Mouse (Mus musculus) stomach, embryonic 16.5 days (tissue): ENCODE measurements around the gene Rapgef4. TPM values are rescaled to one million over a fixed set of nuclear protein-coding genes. Genes with fewer than 3 reads are reported as not detected.

Experiments used
- ATAC-seq: fragments of 200-750 bp; cut with Nextera tagmentation; 2 replicates; pipeline ENCODE4 v1.8.0; 2017; ENCODE audit warnings: moderate number of reproducible peaks, moderate TSS enrichment; ENCODE audit not compliant: insufficient read depth, low FRiP score
- H3K27ac ChIP-seq: fragments of 300-500 bp; sonication (generic); 2 replicates; pipeline ENCODE4 v1.5.1; 2014; ENCODE audit warnings: low read length
- H3K27me3 ChIP-seq: fragments of 300-500 bp; sonication (generic); 2 replicates; pipeline ENCODE4 v1.6.1; 2014; ENCODE audit warnings: low read length, control low read depth, mixed read lengths; ENCODE audit not compliant: control insufficient read depth, insufficient read depth
- H3K36me3 ChIP-seq: fragments of 300-500 bp; sonication (generic); 2 replicates; pipeline ENCODE4 v1.6.1; 2014; ENCODE audit warnings: low read length; ENCODE audit not compliant: control insufficient read depth, insufficient read depth
- H3K4me1 ChIP-seq: fragments of 300-500 bp; sonication (generic); 2 replicates; pipeline ENCODE4 v1.6.1; 2014; ENCODE audit warnings: low read length, control low read depth, mixed read lengths; ENCODE audit not compliant: control insufficient read depth, insufficient read depth
- H3K4me2 ChIP-seq: fragments of 300-500 bp; sonication (generic); 2 replicates; pipeline ENCODE4 v1.6.1; 2014; ENCODE audit warnings: low read depth, low read length, mixed read lengths
- H3K4me3 ChIP-seq: fragments of 300-500 bp; sonication (generic); replicated peaks from 2 replicates; pipeline ENCODE4 v1.5.1; 2014; ENCODE audit warnings: mild to moderate bottlenecking, low read length
- H3K9ac ChIP-seq: fragments of 300-500 bp; sonication (generic); 2 replicates; pipeline ENCODE4 v1.6.1; 2014; ENCODE audit warnings: low read length
- H3K9me3 ChIP-seq: fragments of 300-500 bp; sonication (generic); replicated peaks from 2 replicates; pipeline ENCODE4 v1.6.1; 2016; ENCODE audit warnings: low read length, control low read depth; ENCODE audit not compliant: control insufficient read depth
- WGBS: fragments of 180-500 bp; shearing (Covaris S2); extraction: QIAGEN DNeasy Blood & Tissue Kit; methylation state at CpG from one replicate; pipeline ENCODE4 v1.1.7; 2014; 5-methylcytosine and 5-hydroxymethylcytosine counted together
- polyA plus RNA-seq: library from polyadenylated mRNA; unstranded; fragments of >200 nt; fragmentation: Nextera tagmentation; extraction: Ambion mirVana; gene quantifications from 2 replicates; pipeline ENCODE4 v1.2.1, GENCODE M21; 2015

The Rapgef4 gene
- 3.6 and 5.6 TPM in 2 replicates for polyA plus RNA-seq

DNA sequence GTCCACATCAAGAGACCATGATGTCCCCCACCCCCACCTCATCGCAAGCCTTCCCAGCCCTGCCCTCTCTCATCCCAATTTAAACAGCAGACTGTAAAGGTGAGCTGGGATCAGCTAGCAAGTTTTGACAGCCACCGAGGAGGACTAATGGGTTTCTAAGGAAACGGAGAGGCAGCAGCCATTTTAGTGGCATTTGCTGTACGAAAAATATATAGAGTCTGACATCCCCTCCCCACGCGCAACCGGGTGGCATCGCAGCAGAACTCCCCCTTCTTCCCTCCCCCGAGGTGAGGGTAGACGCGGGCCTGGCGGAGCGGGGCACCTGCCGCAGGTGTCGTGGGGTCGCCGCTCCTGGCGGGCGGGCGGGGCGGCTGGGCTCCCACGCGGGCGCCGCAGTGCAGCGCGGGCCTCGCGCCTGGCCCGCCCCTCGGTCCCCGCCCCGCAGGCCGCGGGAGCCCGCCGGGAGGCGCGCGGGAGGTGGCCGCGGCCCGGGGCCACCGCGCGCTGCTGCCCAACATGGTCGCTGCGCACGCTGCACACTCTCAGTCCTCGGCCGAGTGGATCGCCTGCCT lies at the start of gene Rapgef4:
Rapgef4 (plus strand) TSS at position 470 of the 572 bp plus-strand sequence.
- Histone ChIP-seq H3K4me3 (peak within 1 kb of the TSS; percentile 62), H3K9me3 (no peaks in the 10 kb centered on the region), H3K27me3 (no peaks in the 10 kb centered on the region; the same call in 1 of the 2 replicates), H3K4me1 (peaks cover 6% of the 10 kb centered on the region; the same call in 1 of the 2 replicates), H3K27ac (no peak within 1 kb of the TSS), H3K36me3 (no peaks in the 10 kb centered on the region), H3K9ac (peak within 1 kb of the TSS; percentile 77), H3K4me2 (peak within 1 kb of the TSS; percentile 97)
- ATAC-seq = no peak
- under 1% methylated on average over 50 of the region's 52 CpGs for WGBS

DNA sequence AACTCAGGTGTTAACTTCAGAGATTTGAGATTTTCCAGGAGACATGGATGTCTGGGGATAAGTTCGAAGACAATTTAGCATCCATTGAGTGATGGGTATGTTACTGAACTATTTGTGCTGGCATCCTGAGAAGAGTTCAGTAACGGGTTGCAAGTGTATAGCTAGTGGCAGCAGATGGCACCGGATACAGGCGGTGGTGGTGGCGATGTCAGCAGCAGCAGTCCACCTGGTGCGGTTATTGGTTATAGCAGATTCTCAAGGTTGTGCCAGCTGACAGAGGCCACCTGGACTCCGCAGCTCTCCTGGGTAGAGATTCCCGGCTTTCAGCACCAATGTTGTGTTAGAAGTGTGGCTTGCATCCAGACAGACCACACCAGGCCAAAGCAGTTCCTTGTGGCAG lies 47.0 kb upstream of the Rapgef4 start:
- H3K4me3 ChIP-seq = no peak overlapping the region
- H3K4me2 ChIP-seq = no peak overlapping the region
- no peaks in the 10 kb centered on the region for H3K9me3 ChIP-seq
- no peak overlapping the region for H3K27ac ChIP-seq
- 87% methylated on average over 8 of the region's 8 CpGs for WGBS
- no peaks in the 10 kb centered on the region for H3K27me3 ChIP-seq
- no peak for ATAC-seq
- no peaks in the 10 kb centered on the region for H3K4me1 ChIP-seq
- no peak overlapping the region for H3K9ac ChIP-seq
- H3K36me3 ChIP-seq = no peaks in the 10 kb centered on the region

DNA sequence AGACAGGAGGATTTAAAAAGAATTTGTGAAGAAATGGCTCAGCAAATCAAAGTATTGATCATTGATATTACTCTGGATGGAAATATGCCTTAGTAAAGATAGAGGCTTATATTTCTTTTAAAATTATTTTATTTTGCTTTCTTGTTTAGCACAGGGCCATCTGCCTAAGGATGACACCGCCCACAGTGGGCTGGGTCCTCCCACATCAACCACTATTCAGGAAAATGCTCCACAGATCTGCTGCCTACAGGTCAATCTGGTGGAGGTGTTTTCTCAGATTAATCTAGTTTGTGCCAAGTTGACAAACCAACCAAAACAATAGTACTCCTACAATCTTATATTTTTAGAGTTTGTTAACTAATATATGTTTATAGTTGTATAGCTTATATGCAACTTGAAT lies 44.3 kb upstream of the Rapgef4 start:
- Histone ChIP-seq H3K4me2 (no peak overlapping the region), H3K9me3 (no peaks in the 10 kb centered on the region), H3K4me1 (no peaks in the 10 kb centered on the region), H3K27ac (no peak overlapping the region), H3K9ac (no peak overlapping the region), H3K27me3 (no peaks in the 10 kb centered on the region), H3K36me3 (no peaks in the 10 kb centered on the region), H3K4me3 (no peak overlapping the region)
- WGBS = 86% methylated on average over 1 of the region's 1 CpGs
- ATAC-seq = no peak

DNA sequence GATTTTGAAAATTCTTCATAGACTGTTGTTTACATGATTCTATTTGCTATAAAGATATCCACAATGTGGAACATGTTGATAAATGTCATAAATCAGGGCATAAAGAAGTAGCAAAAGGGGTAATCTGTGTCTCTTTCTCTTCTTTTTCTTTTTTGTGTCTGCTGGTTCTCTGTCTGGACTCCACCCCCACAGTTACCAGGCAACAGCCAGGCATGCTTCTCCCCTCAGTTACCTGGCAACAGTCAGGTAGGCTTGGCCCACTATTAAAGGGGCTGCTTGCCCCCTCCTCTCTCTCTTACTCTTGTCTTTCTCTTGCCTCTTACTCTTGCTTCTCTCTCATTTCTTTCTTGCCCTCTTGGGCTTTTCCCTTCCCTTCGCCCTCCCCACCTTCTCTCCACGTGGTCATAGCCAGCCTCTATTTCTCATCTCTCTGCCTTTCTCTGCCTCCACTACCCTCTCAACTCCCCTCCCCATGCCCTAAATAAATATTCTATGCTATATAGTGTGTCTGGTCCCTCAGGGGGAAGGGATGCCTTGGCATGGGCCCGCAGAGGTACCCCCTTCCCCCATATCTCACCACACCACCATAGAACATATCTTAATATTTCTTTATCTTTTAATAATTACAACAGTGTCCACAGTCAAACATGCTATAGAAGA lies 43.3 kb upstream of the Rapgef4 start:
- Histone ChIP-seq H3K4me3 (no peak overlapping the region), H3K4me1 (no peaks in the 10 kb centered on the region), H3K4me2 (no peak overlapping the region), H3K9ac (no peak overlapping the region), H3K36me3 (no peaks in the 10 kb centered on the region), H3K27me3 (no peaks in the 10 kb centered on the region), H3K27ac (no peak overlapping the region), H3K9me3 (no peaks in the 10 kb centered on the region)
- WGBS = 89% methylated on average over 3 of the region's 3 CpGs
- ATAC-seq = no peak

- Histone ChIP-seq H3K9ac (no peak overlapping the region), H3K4me1 (no peaks in the 10 kb centered on the region), H3K27me3 (no peaks in the 10 kb centered on the region), H3K27ac (no peak overlapping the region), H3K36me3 (no peaks in the 10 kb centered on the region), H3K4me2 (no peak overlapping the region), H3K4me3 (no peak overlapping the region), H3K9me3 (no peaks in the 10 kb centered on the region)
- ATAC-seq = no peak
- WGBS = 45% methylated on average over 6 of the region's 6 CpGs
Observed at GRCm38 (mm10) chr2:71938716-71939393, 42.2 kb upstream of the Rapgef4 start.

GRCm38 (mm10) chr2:71941005-71941720 lies 39.9 kb upstream of the Rapgef4 start:
- Histone ChIP-seq H3K36me3 (no peaks in the 10 kb centered on the region), H3K27ac (no peak overlapping the region), H3K4me2 (no peak overlapping the region), H3K9ac (no peak overlapping the region), H3K27me3 (no peaks in the 10 kb centered on the region), H3K9me3 (no peaks in the 10 kb centered on the region), H3K4me1 (no peaks in the 10 kb centered on the region), H3K4me3 (no peak overlapping the region)
- ATAC-seq = no peak
- WGBS = 92% methylated on average over 3 of the region's 3 CpGs

DNA sequence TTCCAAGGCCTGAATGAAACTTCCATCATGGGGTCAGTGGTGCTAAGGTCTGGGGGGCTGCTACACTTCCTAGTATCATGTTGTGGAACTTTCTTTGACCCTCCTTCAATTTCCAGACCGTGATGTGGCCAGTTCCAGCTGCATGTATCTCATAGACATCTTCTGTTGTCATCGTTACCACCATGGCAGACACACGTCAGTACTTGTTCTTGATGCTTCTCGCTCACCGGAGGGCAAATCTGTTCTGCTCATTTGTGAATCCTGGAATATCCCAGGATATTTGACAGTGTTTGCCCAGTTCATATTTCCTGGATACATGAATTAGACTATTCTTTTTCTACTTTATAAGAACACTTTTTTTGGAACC lies 39.3 kb upstream of the Rapgef4 start:
- no peaks in the 10 kb centered on the region for H3K36me3 ChIP-seq
- WGBS = 92% methylated on average over 5 of the region's 5 CpGs
- no peak overlapping the region for H3K27ac ChIP-seq
- ATAC-seq = no peak
- H3K9me3 ChIP-seq = no peaks in the 10 kb centered on the region
- no peak overlapping the region for H3K9ac ChIP-seq
- no peak overlapping the region for H3K4me3 ChIP-seq
- H3K27me3 ChIP-seq = no peaks in the 10 kb centered on the region
- H3K4me2 ChIP-seq = no peak overlapping the region
- no peaks in the 10 kb centered on the region for H3K4me1 ChIP-seq

GRCm38 (mm10) chr2:71951212-71951611 lies 29.8 kb upstream of the Rapgef4 start:
- Histone ChIP-seq H3K4me2 (no peak overlapping the region), H3K27me3 (no peaks in the 10 kb centered on the region), H3K4me3 (no peak overlapping the region), H3K36me3 (no peaks in the 10 kb centered on the region), H3K27ac (no peak overlapping the region), H3K4me1 (no peaks in the 10 kb centered on the region), H3K9ac (no peak overlapping the region), H3K9me3 (no peaks in the 10 kb centered on the region)
- 87% methylated on average over 4 of the region's 4 CpGs for WGBS
- ATAC-seq = no peak

DNA sequence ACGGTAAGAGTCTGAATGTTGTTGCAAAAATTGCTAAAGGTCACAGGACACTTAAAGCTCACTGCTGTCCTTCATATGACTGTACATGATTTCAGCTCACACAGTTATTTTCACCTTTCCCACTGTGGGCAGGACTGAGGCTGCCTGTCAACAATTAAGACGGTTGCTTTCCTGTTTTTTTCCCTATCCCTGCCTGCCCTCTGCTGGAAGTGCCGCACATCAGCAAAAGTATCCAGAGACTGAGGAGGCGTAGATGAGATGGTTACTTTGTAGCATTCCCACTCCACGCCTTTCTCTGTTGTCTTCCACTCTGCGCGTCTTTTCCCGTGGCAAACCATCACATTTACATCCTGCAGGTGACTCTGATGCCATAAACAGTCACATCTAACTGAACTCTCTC lies 25.4 kb upstream of the Rapgef4 start:
- Histone ChIP-seq H3K27ac (no peak overlapping the region), H3K4me1 (no peaks in the 10 kb centered on the region), H3K4me3 (no peak overlapping the region), H3K9me3 (no peaks in the 10 kb centered on the region), H3K36me3 (no peaks in the 10 kb centered on the region), H3K4me2 (no peak overlapping the region), H3K9ac (no peak overlapping the region), H3K27me3 (no peaks in the 10 kb centered on the region)
- no peak for ATAC-seq
- WGBS = 21% methylated on average over 8 of the region's 8 CpGs
